Mouse (Mus musculus) heart, postnatal 0 days (tissue): ENCODE data around the gene Slc7a15.
"Not testable (repeated sequence)": the region's sequence is repeated elsewhere in the genome, so short reads cannot be mapped to it uniquely, and the experiment has no call there.

Experiments used
- CTCF ChIP-seq: IDR thresholded peaks from 2 replicates; pipeline ENCODE4 v1.5.1; 2016; ENCODE audit warnings: antibody characterized with exemption, control low read depth, low read depth
- EP300 ChIP-seq: IDR thresholded peaks from 2 replicates; pipeline ENCODE4 v1.6.1; 2016; ENCODE audit warnings: antibody characterized with exemption, low read depth

- not testable (repeated sequence) for TF ChIP-seq EP300
- TF ChIP-seq CTCF: peak; percentile 83
Measured at GRCm38 (mm10) chr12:8638411-8639087, 39.7 kb upstream of the Slc7a15 start.
